Mouse (Mus musculus) adrenal gland, postnatal 14 days (tissue): ENCODE measurements at regions not wholly inside any gene's neighbourhood (a gene's known extent, or its start where the extent isn't known, plus 50 kb on each side); places are given as distances from the start of the nearest gene placed in this dataset.
A peak's percentile ranks its signal among the peaks of the same experiment; 100 is the strongest.
"Not testable (repeated sequence)": the region's sequence is repeated elsewhere in the genome, so short reads cannot be mapped to it uniquely, and the experiment has no call there.

Source experiments
- DNase-seq: peaks from one replicate; pipeline ENCODE4 v3.0.0; 2021; ENCODE audit warnings: mixed read lengths
- microRNA-seq, 2 experiments: library from miRNA; unstranded; fragments of <30 nt; microRNA quantifications; one replicate each; pipeline ENCODE4 v1.2.0; 2021

DNA sequence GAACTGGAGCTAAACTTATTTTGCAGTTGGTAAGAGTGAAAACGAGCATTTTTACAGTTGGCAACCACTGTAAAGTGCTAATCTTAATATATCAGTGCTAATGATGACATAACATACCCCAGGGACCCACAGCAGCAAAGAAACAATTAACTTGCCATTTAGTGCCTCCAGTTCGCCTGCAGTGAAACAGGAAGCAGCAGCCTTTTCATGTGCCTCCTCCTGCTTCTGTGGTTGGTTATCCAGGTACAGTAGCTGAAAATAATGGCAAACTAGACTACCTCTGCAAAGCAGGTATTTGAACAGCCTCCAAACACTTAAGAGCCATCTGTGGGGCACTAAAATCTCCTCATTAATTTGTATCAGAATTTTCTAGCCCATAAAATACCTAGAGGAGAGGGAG is 584.8 kb upstream of the Pfkp start:
- no peak for DNase-seq

DNA sequence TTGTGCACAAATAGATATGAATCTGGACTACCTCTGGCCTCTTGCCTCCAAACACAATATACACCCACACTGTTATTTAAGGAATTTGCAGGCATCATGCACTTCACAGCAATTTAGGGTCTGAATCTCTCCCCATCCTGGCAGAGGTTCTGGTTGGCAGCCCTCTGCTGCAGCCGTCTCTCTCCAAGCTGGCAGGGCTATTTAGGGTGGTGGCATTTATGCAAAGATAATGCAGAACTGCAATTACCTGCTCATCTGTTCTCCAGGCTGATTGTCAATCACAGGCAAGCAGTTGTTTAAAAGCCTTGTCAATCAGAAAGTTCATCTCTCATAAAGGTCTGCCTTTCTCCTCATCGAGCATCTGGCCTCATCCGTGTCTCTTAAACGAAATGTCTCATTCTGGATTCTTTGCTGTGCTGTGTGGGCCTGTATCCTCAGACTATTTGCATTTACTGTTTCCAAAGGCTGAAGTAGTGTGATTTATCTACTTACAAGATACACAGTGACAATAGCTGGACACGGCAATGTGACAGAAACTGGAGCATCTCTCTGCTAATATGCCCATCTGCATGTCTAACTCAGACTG is 558.1 kb upstream of the Pfkp start:
- no peak for DNase-seq

- DNase-seq = peak; percentile 9
These were observed 547.4 kb upstream of the Pfkp start for GRCm38 (mm10) chr13:7195990-7196389.

DNA sequence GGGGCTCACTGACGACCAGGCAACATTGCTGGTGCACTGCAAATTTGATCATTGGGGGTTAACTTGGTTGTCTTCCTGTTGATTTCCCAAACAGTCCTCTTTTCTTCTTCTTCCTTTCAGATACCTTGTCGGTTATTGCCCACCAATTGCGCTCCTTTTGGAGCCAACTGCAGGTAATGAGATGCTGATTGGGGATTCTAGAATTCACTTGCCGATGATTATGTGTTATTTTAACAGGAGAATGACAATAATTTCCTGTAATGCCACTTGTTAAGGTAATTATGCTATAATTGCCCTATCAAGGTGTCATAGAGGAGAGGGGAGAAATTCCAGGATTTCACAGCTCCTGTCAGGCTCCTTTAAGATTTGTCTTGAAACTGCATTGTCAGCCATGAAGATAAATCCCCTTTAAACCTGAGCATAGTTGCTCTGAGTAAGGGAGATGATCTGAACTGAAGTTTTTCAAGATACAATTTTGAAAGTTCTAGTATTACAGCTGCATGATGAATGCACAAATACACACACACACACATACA is 533.7 kb upstream of the Pfkp start:
- DNase-seq = no peak

DNA sequence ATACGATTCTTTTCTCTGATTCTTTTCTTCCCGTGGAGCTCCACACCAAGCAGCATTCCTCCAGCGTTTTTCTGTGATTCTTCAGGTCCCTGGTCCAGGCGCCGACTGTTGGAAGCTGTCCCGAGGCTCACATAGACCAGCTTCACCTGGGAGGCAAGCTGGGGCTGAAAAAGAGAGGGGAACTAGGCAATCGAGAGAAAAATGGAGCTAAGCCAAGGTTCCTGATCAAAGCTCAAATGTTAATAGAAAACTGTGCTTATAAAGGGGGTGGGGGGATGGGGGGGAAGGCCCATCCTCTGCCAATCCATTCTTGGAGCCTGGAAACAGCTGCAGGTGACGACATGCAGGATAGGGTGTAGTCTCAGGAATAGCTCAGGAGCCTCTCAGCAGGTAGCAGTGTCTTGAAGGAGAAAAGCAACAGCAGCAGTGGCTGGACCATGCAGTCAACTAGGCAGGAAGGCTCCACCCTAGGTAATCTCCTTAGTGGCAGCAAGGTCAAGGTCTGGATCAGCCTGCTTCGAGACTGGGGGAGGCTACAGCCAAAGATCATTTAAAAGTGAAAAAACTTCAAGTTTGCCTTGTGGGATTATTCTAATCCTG is 527.1 kb upstream of the Pfkp start:
- no peak for DNase-seq

- not testable (repeated sequence) for DNase-seq
These were observed 521.5 kb upstream of the Pfkp start for GRCm38 (mm10) chr13:7170035-7170434.

GRCm38 (mm10) chr13:7146337-7146736 is 497.8 kb upstream of the Pfkp start:
- DNase-seq = no peak

- DNase-seq = no peak
These were observed 462.0 kb upstream of the Pfkp start for GRCm38 (mm10) chr13:7110572-7110971.

- DNase-seq = no peak
These were observed 454.7 kb upstream of the Pfkp start for GRCm38 (mm10) chr13:7103289-7103688.

DNA sequence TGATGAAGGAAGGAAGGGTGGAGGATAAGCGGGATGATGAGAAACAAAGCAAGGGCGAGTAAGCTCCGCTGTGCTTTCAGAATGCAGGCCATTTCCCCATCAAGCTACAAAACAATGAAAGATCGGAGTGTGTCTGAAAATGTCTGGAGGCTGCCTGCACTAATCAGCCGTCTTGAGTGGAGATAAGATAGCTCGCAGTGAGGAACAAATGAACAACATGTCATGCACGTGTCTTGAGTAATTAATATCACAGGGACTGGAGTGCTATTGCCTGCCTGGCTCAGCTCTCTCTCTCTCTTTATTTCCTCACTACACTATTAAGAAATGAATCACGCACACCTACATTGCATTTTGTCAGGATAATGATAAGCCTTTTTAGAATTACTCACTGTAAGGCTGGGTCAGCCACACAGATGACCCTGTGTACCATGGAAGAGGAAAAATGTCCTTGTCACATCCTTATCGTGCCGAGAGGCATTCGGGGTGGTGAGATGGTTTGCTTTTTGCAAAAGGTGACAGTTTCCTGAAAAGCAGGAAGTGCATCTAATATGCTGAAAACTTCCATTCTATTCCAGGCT is 444.6 kb upstream of the Pfkp start:
- DNase-seq = no peak

- DNase-seq = no peak
These were observed 442.3 kb upstream of the Pfkp start for GRCm38 (mm10) chr13:7090916-7091315.

GRCm38 (mm10) chr13:7066211-7066610 is 417.6 kb upstream of the Pfkp start:
- DNase-seq = no peak

DNA sequence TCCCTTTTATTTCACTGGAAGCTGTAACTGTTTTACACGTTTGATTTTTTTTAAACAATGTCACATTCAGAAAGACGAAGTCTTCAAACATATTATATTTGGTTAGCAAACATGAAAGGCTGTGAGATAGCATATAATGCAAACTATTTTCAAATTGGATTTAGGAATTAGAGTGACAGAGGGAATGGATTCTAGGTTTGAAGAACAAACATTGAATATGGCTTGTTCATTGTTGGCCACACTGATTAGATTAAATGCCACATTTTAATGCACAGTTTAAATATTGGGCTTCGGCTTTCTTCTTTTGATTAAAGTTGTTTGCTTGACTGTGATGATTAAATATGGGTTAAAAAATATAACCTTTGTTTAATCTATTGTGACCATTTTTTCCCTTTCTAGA is 415.1 kb upstream of the Pfkp start:
- no peak for DNase-seq

- no peak for DNase-seq
These were observed 409.0 kb upstream of the Pfkp start for GRCm38 (mm10) chr13:7057545-7057944.

Small RNA genes in the stretch of these regions (microRNA-seq; reads per million reads assigned to microRNA genes)
- gene Gm22689 = 0 reads per million in 2 experiments
